Mouse (Mus musculus) erythroblast, embryonic 14.5 days (primary cell): ENCODE data around the gene Casc1. TPM values are rescaled to one million over a fixed set of nuclear protein-coding genes. Genes with fewer than 3 reads are reported as not detected.

ENCODE experiments used
- H3K27me3 ChIP-seq: 2 replicates; pipeline ENCODE4 v1.6.1; 2012; ENCODE audit warnings: inconsistent platforms; ENCODE audit not compliant: control insufficient read depth
- H3K36me3 ChIP-seq: 2 replicates; pipeline ENCODE4 v1.6.1; 2012; ENCODE audit warnings: mild to moderate bottlenecking, inconsistent platforms; ENCODE audit not compliant: control insufficient read depth
- H3K4me1 ChIP-seq: 2 replicates; pipeline ENCODE4 v1.6.1; 2012; ENCODE audit warnings: inconsistent platforms; ENCODE audit not compliant: control insufficient read depth
- H3K4me3 ChIP-seq: replicated peaks from 2 replicates; pipeline ENCODE3; 2012; ENCODE audit warnings: moderate library complexity, mild to moderate bottlenecking, inconsistent platforms
- H3K9me3 ChIP-seq: 2 replicates; pipeline ENCODE4 v1.6.1; 2012; ENCODE audit warnings: low read length, inconsistent platforms, mixed read lengths; ENCODE audit not compliant: control insufficient read depth
- GATA1 ChIP-seq: IDR thresholded peaks from 2 replicates; pipeline ENCODE4 v1.6.1; 2012; ENCODE audit warnings: low read length, inconsistent platforms, mixed read lengths
- TAL1 ChIP-seq: IDR thresholded peaks from 3 replicates; pipeline ENCODE4 v1.6.1; 2012; ENCODE audit warnings: low read length, inconsistent platforms, mixed read lengths
- polyA plus RNA-seq: library from polyadenylated mRNA; stranded (reverse); fragments of >175 nt; gene quantifications from 2 replicates; pipeline ENCODE4 v1.2.3, GENCODE M21; 2012

The Casc1 gene
- 0.03 TPM in 1 of 2 replicates, not detected in the other for polyA plus RNA-seq

- TF ChIP-seq GATA1 = no peak
- no peak for TF ChIP-seq TAL1
- H3K4me1 ChIP-seq = peaks cover 19% of the 10 kb centered on the region
- H3K36me3 ChIP-seq = peaks cover 12% of the 10 kb centered on the region
- peak within 1 kb of the TSS; percentile 81 for H3K4me3 ChIP-seq
- no peaks in the 10 kb centered on the region for H3K9me3 ChIP-seq
- no peaks in the 10 kb centered on the region for H3K27me3 ChIP-seq
These were observed at the start of gene Casc1, which contains the start of gene Etfrf1 for GRCm38 (mm10) chr6:145210816-145211338. Gene Casc1, minus strand, starts transcription at chr6:145211005. Gene Etfrf1, plus strand, starts transcription at chr6:145211134.

- H3K36me3 ChIP-seq = no peaks in the 10 kb centered on the region
- H3K4me1 ChIP-seq = no peaks in the 10 kb centered on the region
- TF ChIP-seq TAL1 (no peak), GATA1 (no peak)
- H3K9me3 ChIP-seq = no peaks in the 10 kb centered on the region
- no peak overlapping the region for H3K4me3 ChIP-seq
- H3K27me3 ChIP-seq = peaks cover 15% of the 10 kb centered on the region
These were observed 45.9 kb upstream of the Casc1 start for GRCm38 (mm10) chr6:145256701-145257073.

GRCm38 (mm10) chr6:145255952-145256700, 45.3 kb upstream of the Casc1 start:
- Histone ChIP-seq H3K4me3 (no peak overlapping the region), H3K36me3 (no peaks in the 10 kb centered on the region), H3K4me1 (peaks cover 3% of the 10 kb centered on the region), H3K9me3 (no peaks in the 10 kb centered on the region), H3K27me3 (peaks cover 19% of the 10 kb centered on the region)
- TF ChIP-seq TAL1 = no peak

- Histone ChIP-seq H3K4me1 (peaks cover 29% of the 10 kb centered on the region), H3K36me3 (peaks cover 17% of the 10 kb centered on the region)
- TF ChIP-seq TAL1 (no peak), GATA1 (no peak)
These were observed 40.0 kb upstream of the Casc1 start for GRCm38 (mm10) chr6:145250820-145251219.

GRCm38 (mm10) chr6:145250185-145250791, 39.5 kb upstream of the Casc1 start, which contains the start of gene Kras:
Gene Kras, minus strand, starts transcription at chr6:145250239.
- peak within 1 kb of the TSS; percentile 98 for H3K4me3 ChIP-seq
- TF ChIP-seq GATA1 = no peak
- no peak for TF ChIP-seq TAL1
- peaks cover 22% of the 10 kb centered on the region for H3K36me3 ChIP-seq
- no peaks in the 10 kb centered on the region for H3K9me3 ChIP-seq
- H3K4me1 ChIP-seq = peaks cover 29% of the 10 kb centered on the region
- H3K27me3 ChIP-seq = peaks cover 24% of the 10 kb centered on the region

More at GRCm38 (mm10) chr6:145250820-145251219, 40.0 kb upstream of the Casc1 start:
- H3K9me3 ChIP-seq = no peaks in the 10 kb centered on the region
- H3K27me3 ChIP-seq = peaks cover 24% of the 10 kb centered on the region
- H3K4me3 ChIP-seq = peak overlapping the region; percentile 98

- Histone ChIP-seq H3K4me1 (peaks cover 29% of the 10 kb centered on the region), H3K36me3 (peaks cover 30% of the 10 kb centered on the region), H3K27me3 (peaks cover 24% of the 10 kb centered on the region), H3K9me3 (no peaks in the 10 kb centered on the region), H3K4me3 (peak overlapping the region; percentile 98)
- TF ChIP-seq GATA1 = no peak
- no peak for TF ChIP-seq TAL1
These were observed 38.7 kb upstream of the Casc1 start for GRCm38 (mm10) chr6:145249291-145250184.

GRCm38 (mm10) chr6:145247886-145248285, 37.1 kb upstream of the Casc1 start:
- no peak for TF ChIP-seq TAL1
- no peak for TF ChIP-seq GATA1
- H3K36me3 ChIP-seq = peaks cover 46% of the 10 kb centered on the region
- H3K27me3 ChIP-seq = peaks cover 18% of the 10 kb centered on the region
- H3K9me3 ChIP-seq = no peaks in the 10 kb centered on the region
- peaks cover 29% of the 10 kb centered on the region for H3K4me1 ChIP-seq
- peak overlapping the region; percentile 40 for H3K4me3 ChIP-seq

GRCm38 (mm10) chr6:145246841-145247240, 36.0 kb upstream of the Casc1 start:
- TF ChIP-seq GATA1 (no peak), TAL1 (no peak)
- Histone ChIP-seq H3K27me3 (peaks cover 9% of the 10 kb centered on the region), H3K4me1 (peaks cover 29% of the 10 kb centered on the region), H3K9me3 (no peaks in the 10 kb centered on the region), H3K36me3 (peaks cover 52% of the 10 kb centered on the region), H3K4me3 (no peak overlapping the region)

- Histone ChIP-seq H3K36me3 (peaks cover 84% of the 10 kb centered on the region), H3K4me1 (peaks cover 3% of the 10 kb centered on the region), H3K9me3 (no peaks in the 10 kb centered on the region), H3K4me3 (no peak overlapping the region), H3K27me3 (no peaks in the 10 kb centered on the region)
- no peak for TF ChIP-seq TAL1
- TF ChIP-seq GATA1 = no peak
These were observed 31.7 kb upstream of the Casc1 start for GRCm38 (mm10) chr6:145242521-145242920.
